In the genomic region with DNA sequence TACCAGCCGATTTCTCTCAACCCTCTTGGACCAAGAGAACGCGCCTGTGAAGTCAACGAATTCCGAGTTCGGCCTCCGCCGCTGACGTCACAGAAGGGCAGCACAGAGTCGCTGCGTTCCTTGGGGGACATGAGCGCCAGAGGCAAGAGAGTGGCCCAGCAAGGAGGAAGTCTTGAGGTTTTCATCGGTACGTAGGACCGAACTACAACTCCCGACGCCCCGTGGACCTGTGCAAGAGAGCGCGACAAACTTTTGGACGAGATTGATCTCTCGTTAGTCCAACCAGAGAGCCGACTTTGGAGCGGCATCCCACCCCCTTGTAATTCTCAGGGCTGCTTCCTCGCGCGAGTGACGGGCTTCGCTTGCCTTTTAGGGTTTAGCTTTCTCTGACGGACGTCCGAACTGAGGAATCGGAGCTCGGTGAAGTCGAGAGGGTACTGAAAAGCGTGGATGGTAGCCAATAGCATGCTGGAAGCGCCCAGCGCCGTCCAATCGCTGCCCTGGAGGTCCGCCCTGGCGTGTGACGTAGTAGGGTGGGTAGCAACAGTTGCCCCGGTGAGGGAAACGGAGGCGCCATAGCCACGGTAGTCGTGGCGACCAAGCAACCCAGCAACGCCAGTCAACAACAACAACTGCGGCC, we compare ENCODE assay signal across 8 mouse cellular contexts. TPM values are rescaled to one million over a fixed set of nuclear protein-coding genes. Genes with fewer than 3 reads are reported as not detected.
DNase-seq lines count a peak whose midpoint lies in the region; ATAC-seq and TF ChIP-seq lines count a peak whose summit lies in the region.

TSS of gene Rfx1 (plus strand) at position 544 of the 640 bp plus-strand sequence.

- H3K4me3 ChIP-seq in heart, embryonic 12.5 days, result peak within 1 kb of the TSS; percentile 97
- H3K4me3 ChIP-seq in kidney, postnatal 0 days (replicated peaks; ENCODE audit: low read depth, low read length), result peak within 1 kb of the TSS; percentile 96
- peak within 1 kb of the TSS; percentile 94 for H3K4me3 ChIP-seq in liver, embryonic 11.5 days (ENCODE audit: low read depth, low read length)
- H3K4me3 ChIP-seq in stomach, embryonic 14.5 days (ENCODE audit: low read depth, low read length), result peak within 1 kb of the TSS; percentile 65

- WGBS in heart, embryonic 12.5 days, result under 1% methylated on average over 51 of the region's 51 CpGs
- WGBS in kidney, postnatal 0 days, result under 1% methylated on average over 51 of the region's 51 CpGs
- under 1% methylated on average over 51 of the region's 51 CpGs for WGBS in liver, embryonic 11.5 days
- WGBS in stomach, embryonic 14.5 days, result under 1% methylated on average over 51 of the region's 51 CpGs

- peak within 1 kb of the TSS; percentile 90 for H3K9ac ChIP-seq in heart, embryonic 12.5 days
- peak within 1 kb of the TSS; percentile 92 for H3K9ac ChIP-seq in kidney, postnatal 0 days (ENCODE audit: low read depth, low read length)
- peak within 1 kb of the TSS; percentile 92 for H3K9ac ChIP-seq in liver, embryonic 11.5 days (ENCODE audit: low read depth, low read length)
- peak within 1 kb of the TSS; percentile 49 for H3K9ac ChIP-seq in stomach, embryonic 14.5 days (replicated peaks; ENCODE audit: low read depth, low read length)

- H3K27me3 ChIP-seq in heart, embryonic 12.5 days (replicated peaks), result no peaks in the 10 kb centered on the region
- H3K27me3 ChIP-seq in kidney, postnatal 0 days (ENCODE audit: insufficient read depth, low read length), result no peaks in the 10 kb centered on the region
- H3K27me3 ChIP-seq in liver, embryonic 11.5 days (replicated peaks; ENCODE audit: control insufficient read depth, insufficient read depth, low read length), result no peaks in the 10 kb centered on the region
- H3K27me3 ChIP-seq in stomach, embryonic 14.5 days (ENCODE audit: control insufficient read depth, insufficient read depth, low read length), result no peaks in the 10 kb centered on the region

- H3K27ac ChIP-seq in heart, embryonic 12.5 days (ENCODE audit: poor library complexity, severe bottlenecking), result peak within 1 kb of the TSS; percentile 96
- peak within 1 kb of the TSS; percentile 94 for H3K27ac ChIP-seq in kidney, postnatal 0 days
- peak within 1 kb of the TSS; percentile 99 for H3K27ac ChIP-seq in liver, embryonic 11.5 days (ENCODE audit: low read depth, low read length)
- peak within 1 kb of the TSS; percentile 92 for H3K27ac ChIP-seq in stomach, embryonic 14.5 days (ENCODE audit: low read length)

- no peaks in the 10 kb centered on the region for H3K9me3 ChIP-seq in heart, embryonic 12.5 days (replicated peaks)
- H3K9me3 ChIP-seq in kidney, postnatal 0 days (replicated peaks; ENCODE audit: low read length), result no peaks in the 10 kb centered on the region
- H3K9me3 ChIP-seq in liver, embryonic 11.5 days (ENCODE audit: control insufficient read depth, low read length), result no peaks in the 10 kb centered on the region
- no peaks in the 10 kb centered on the region for H3K9me3 ChIP-seq in stomach, embryonic 14.5 days (ENCODE audit: control insufficient read depth, low read depth, low read length)

- H3K4me2 ChIP-seq in heart, embryonic 12.5 days, result peak within 1 kb of the TSS; percentile 75
- H3K4me2 ChIP-seq in kidney, postnatal 0 days (ENCODE audit: low read length), result peak within 1 kb of the TSS; percentile 71
- H3K4me2 ChIP-seq in liver, embryonic 11.5 days, result peak within 1 kb of the TSS; percentile 90
- peak within 1 kb of the TSS; percentile 65 for H3K4me2 ChIP-seq in stomach, embryonic 14.5 days (replicated peaks; ENCODE audit: low read depth, low read length)

- TF ChIP-seq CTCF in kidney, postnatal 0 days (IDR thresholded peaks at IDR 0.05; ENCODE audit: low read depth), result 0 out of 2 replicates have a peak, but pooled peaks have one; percentile 23

- H3K4me1 ChIP-seq in heart, embryonic 12.5 days (replicated peaks), result peaks cover 31% of the 10 kb centered on the region
- H3K4me1 ChIP-seq in kidney, postnatal 0 days (replicated peaks; ENCODE audit: insufficient read depth, low read length), result peaks cover 28% of the 10 kb centered on the region
- H3K4me1 ChIP-seq in liver, embryonic 11.5 days (replicated peaks; ENCODE audit: control insufficient read depth, insufficient read depth, low read length), result peaks cover 29% of the 10 kb centered on the region
- H3K4me1 ChIP-seq in stomach, embryonic 14.5 days (ENCODE audit: control insufficient read depth, insufficient read depth, low read length), result peaks cover 19% of the 10 kb centered on the region

- ATAC-seq in erythroid progenitor cell, adult 5-6 weeks (replicated peaks; ENCODE audit: low FRiP score, poor library complexity, severe bottlenecking), result peak; percentile 91
- peak; percentile 98 for ATAC-seq in heart, embryonic 12.5 days (ENCODE audit: insufficient number of reproducible peaks, low FRiP score)
- peak; percentile 98 for ATAC-seq in kidney, postnatal 0 days (replicated peaks; ENCODE audit: low FRiP score, low read depth)
- ATAC-seq in liver, embryonic 11.5 days (replicated peaks; ENCODE audit: low FRiP score), result peak; percentile 97
- peak; percentile 97 for ATAC-seq in stomach, embryonic 14.5 days (ENCODE audit: insufficient number of reproducible peaks, insufficient read depth, low FRiP score, low read depth)

- H3K36me3 ChIP-seq in heart, embryonic 12.5 days, result no peaks in the 10 kb centered on the region
- no peaks in the 10 kb centered on the region for H3K36me3 ChIP-seq in kidney, postnatal 0 days (ENCODE audit: insufficient read depth, low read length)
- no peaks in the 10 kb centered on the region for H3K36me3 ChIP-seq in liver, embryonic 11.5 days (ENCODE audit: control insufficient read depth, insufficient read depth, low read length)
- H3K36me3 ChIP-seq in stomach, embryonic 14.5 days (ENCODE audit: control insufficient read depth, insufficient read depth, low read length), result no peaks in the 10 kb centered on the region

- peak; percentile 100 for DNase-seq in CD4-positive helper T cell, adult 2 months (ENCODE audit: low read depth, low spot score)
- peak; percentile 100 for DNase-seq in brain, embryonic 18.5 days (ENCODE audit: low read depth, low spot score)
- DNase-seq in kidney, postnatal 0 days (ENCODE audit: low spot score), result peak; percentile 100
- DNase-seq in liver, embryonic 11.5 days (ENCODE audit: low spot score), result peak; percentile 96
- peak; percentile 99 for DNase-seq in naive thymus-derived CD4-positive, alpha-beta T cell, adult 2 months (ENCODE audit: low read depth)

RNA-seq across cellular contexts. Expression of gene Rfx1, which starts in this region (rescaled TPM):
- total RNA-seq in erythroid progenitor cell, adult 5-6 weeks (2015; ENCODE audit: low replicate concordance), result 7.2 and 14.7 TPM in 2 replicates
- 2.5 and 8.5 TPM in 2 replicates for total RNA-seq in erythroid progenitor cell, adult 5-6 weeks (2017; ENCODE audit: low replicate concordance)
- 6.9 and 7.5 TPM in 2 replicates for polyA plus RNA-seq in heart, embryonic 12.5 days (2016; fragmentation: Nextera tagmentation; extraction: Ambion mirVana)
- polyA plus RNA-seq in kidney, postnatal 0 days (2015; fragmentation: Nextera tagmentation; extraction: Ambion mirVana), result 6.7 and 7.4 TPM in 2 replicates
- polyA plus RNA-seq in liver, embryonic 11.5 days (2014; fragmentation: Nextera tagmentation; extraction: Ambion mirVana), result 8.4 and 9.5 TPM in 2 replicates
- polyA plus RNA-seq in stomach, embryonic 14.5 days (2014; fragmentation: Nextera tagmentation; extraction: Ambion mirVana), result 10.4 and 12.0 TPM in 2 replicates

Comparison
In these comparisons a context has a peak if more than half of its experiments do, and no peak if none do; other contexts are left out.
1. Peak in every context shown above with its lines: DNase-seq, ATAC-seq, H3K4me3 ChIP-seq and H3K27ac ChIP-seq.